Mouse (Mus musculus) retina, postnatal 1 day (tissue): ENCODE measurements at regions not wholly inside any gene's neighbourhood (a gene's known extent, or its start where the extent isn't known, plus 50 kb on each side); places are given as distances from the start of the nearest gene placed in this dataset.

Source experiments
- DNase-seq: peaks from one replicate; pipeline ENCODE4 v3.0.0-alpha.2; 2012

- DNase-seq: no peak
Measured at GRCm38 (mm10) chr8:26226612-26227528, 107.5 kb downstream of the Gm45692 start.

DNA sequence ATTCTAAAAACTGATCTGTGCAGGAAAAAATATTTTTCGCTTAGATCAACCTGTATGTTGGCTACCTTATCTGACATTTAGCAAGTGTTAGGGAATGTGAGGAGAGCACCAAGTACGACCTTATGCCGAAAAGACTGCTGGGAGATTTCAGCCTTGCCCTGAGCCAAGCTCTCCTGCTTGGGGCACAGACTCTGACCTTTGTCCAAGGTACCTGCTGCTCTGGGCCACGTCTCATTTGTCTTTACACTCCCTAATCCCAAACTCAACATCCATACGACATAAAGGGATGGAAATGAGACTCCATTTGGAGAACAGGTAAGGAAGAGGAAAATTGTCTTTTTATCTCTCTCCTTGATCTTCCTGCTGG is 108.2 kb downstream of the Gm45692 start:
- no peak for DNase-seq

- no peak for DNase-seq
Measured at GRCm38 (mm10) chr8:26229548-26229947, 110.2 kb downstream of the Gm45692 start.

- DNase-seq: no peak
Measured at GRCm38 (mm10) chr8:26239075-26239474, 119.7 kb downstream of the Gm45692 start.

DNA sequence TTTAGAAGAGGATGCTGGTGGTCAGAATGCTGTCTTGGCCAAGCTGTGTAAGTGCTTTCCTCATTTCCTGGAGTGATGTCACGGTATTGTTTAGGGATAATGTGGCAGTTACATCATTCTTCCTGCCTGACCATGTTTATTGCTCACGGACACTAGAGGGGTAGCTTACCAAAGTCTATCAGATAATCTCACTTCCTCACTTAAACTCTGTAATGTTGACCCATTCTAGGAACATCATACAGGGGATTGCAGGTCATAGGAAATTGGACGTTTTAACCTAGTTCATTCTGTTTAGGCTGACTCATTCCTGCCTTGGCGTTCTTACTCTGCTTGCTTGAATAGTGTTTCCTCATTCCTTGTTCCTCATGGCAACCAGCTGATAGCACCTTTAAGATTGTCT is 120.3 kb downstream of the Gm45692 start:
- DNase-seq: no peak

- DNase-seq: no peak
Measured at GRCm38 (mm10) chr8:26243743-26244142, 124.4 kb downstream of the Gm45692 start.

- no peak for DNase-seq
Measured at GRCm38 (mm10) chr8:26244308-26244707, 125.0 kb downstream of the Gm45692 start.

- peak; percentile 94 for DNase-seq
Measured at GRCm38 (mm10) chr8:26255191-26255669, 135.9 kb downstream of the Gm45692 start.

DNA sequence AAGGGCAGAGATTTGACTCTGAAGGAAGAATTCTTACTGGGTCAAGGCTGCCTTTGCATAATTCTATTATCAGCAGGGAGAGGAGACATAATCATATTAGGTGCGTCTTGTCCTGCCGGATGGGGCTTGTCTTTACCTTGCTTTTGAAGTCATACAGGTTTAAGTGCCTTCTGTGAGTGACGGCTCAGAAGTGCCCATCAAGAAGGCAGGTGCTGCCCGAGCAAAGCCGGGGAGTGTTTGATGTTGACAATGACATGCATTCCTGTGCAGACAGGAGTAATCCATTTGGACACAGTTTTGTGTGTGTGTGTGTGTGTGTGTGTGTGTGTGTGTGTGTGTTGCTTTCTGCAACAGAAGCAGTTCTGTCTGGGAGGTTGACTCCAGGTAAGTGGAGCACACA is 141.0 kb downstream of the Gm45692 start:
- no peak for DNase-seq

DNA sequence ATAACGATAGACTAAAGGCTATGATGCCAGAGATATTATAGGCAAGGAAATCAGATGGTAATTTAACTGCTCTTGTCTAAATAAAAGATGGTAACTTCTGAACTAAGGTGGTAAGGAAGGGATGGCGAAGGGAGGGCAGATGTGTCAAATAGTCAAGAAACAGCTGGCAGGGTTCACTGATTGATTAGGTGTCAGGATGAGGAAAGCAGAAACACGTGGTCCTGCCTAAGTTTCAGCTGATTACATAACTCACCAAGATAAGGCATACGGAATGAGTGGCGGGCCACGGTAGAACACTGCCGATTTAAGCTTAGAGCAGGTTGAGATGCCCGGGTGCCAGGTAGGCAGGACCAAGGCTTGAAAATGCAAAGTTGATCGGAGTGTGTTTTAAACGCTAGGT is 143.2 kb downstream of the Gm45692 start:
- no peak for DNase-seq

GRCm38 (mm10) chr8:26264869-26265321 is 145.6 kb downstream of the Gm45692 start:
- DNase-seq: peak; percentile 89

GRCm38 (mm10) chr8:26265366-26265765 is 146.0 kb downstream of the Gm45692 start:
- DNase-seq: peak; percentile 53

DNA sequence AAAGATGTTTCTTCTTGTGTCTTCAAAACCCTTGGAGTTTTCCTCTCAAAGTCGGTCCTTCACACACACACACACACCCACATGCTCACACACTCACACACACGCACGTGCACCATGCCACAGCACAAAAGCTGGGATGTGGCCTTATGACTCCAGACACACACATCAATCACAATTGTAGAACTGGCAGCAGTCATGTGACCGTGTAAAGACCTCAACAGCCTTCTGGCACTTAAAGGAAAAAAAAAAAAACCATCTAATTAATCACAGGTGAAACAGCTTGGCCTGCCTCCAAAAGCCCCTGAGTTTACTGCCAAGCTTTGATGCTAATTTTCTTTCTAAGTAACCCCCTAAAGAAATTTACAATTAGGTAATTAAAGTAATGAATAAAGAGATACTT is 147.1 kb downstream of the Gm45692 start:
- no peak for DNase-seq

DNA sequence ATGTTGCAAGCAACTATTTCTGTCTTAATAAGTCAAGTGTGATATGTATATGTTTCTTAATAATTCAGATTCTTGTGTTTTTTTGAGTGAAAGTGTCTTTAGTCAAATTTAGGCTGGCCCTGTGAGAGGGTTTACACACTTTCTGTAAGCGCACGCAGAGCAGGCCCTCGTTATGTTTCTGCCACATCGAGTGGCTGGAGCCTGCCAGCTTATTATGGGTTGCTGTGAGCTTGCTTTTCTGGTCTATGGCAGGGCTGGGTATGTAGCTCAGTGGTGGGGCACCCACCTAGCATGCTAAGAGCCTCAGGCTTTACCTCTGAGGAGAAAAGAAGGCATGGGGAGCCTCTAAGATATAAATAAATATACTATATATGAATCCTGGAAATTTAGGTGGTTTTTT is 148.2 kb downstream of the Gm45692 start:
- no peak for DNase-seq

DNA sequence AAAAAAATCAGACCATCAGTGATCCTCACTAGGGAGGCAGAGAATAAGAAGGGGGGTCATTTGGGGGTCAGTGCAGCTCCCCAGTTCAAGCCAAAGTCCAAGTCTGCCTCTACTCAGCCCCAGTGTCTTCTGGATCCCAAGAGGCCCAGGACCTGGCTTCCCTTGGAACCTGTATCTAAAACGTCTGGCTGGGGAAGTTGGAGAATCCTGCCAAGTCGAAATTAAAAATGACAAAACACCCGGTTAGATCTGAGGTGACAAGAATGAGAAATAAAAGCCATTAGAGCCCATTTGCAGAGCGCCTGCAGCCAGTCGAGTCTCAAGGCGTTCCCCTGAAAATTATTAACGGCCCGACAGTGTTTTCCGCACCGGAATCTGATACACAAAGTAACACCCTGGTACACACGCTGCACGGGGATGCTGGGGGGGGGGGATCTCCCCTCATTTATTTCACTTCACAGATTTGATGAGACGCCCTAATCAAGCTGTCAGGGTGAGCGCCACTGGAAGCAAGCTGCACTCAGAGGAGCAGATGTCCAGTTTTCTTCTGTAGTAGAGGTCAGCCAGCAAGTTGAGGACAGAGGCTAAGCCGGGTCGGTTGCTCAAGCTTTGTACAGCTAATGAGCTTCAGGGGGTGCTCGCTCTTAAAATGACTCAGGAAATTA is 149.5 kb downstream of the Gm45692 start:
- DNase-seq: peak; percentile 88

DNA sequence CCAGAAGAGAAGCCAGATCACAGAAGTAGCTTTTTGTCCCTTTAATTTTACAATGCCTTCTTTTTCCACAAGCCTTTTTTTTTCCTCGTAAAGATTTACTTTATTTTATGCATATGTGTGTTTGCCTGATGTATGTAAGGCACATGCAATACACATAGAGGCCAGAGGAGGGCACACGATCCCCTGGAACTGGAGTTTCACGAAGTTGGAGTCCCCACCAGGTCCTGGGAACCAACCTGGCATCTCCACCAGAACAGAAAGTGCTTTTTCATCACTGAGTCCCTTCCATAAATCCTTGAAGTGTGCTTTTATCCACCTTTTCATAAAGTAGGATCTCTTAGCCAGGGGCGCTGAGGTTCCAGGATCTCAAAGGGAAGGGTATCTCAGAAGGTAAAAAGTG is 152.8 kb downstream of the Gm45692 start:
- DNase-seq: peak; percentile 57

GRCm38 (mm10) chr8:26272675-26273414 is 153.5 kb downstream of the Gm45692 start:
- DNase-seq: no peak

- peak; percentile 87 for DNase-seq
Measured at GRCm38 (mm10) chr8:26273415-26273760, 154.1 kb downstream of the Gm45692 start.

GRCm38 (mm10) chr8:26273792-26274191 is 154.5 kb downstream of the Gm45692 start:
- DNase-seq: no peak

DNA sequence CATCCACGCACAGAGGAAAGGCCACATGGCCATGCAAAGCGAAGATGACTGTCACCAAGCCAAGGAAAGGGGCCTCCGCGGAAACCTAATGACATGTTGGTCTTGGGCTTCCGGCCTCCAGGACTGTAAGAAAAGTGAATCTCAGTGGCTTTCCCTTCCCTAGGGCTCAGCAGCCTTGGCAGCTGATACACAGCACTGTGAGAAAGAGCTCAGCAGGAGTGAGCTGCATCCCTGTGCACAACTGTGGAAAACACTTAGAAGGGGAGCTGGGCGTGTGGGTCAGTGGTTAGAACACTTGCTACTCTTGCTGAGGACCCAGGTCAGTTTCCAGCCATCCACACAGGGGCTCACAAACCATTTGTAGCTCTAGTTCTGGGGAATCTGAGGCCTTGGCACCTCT is 155.1 kb downstream of the Gm45692 start:
- DNase-seq: no peak

- no peak for DNase-seq
Measured at GRCm38 (mm10) chr8:26282156-26282935, 163.0 kb downstream of the Gm45692 start.

- no peak for DNase-seq
Measured at GRCm38 (mm10) chr8:26283957-26284356, 164.6 kb downstream of the Gm45692 start.

GRCm38 (mm10) chr8:26287665-26288064 is 168.3 kb downstream of the Gm45692 start:
- no peak for DNase-seq
